Mouse (Mus musculus) megakaryocyte, embryonic 14.5 days (primary cell): ENCODE data around the gene Slc39a11.

ENCODE experiments used
- FLI1 ChIP-seq: IDR thresholded peaks from 2 replicates; pipeline ENCODE4 v1.6.1; 2012; ENCODE audit warnings: low read length, inconsistent platforms, mixed read lengths
- GATA1 ChIP-seq: IDR thresholded peaks from 3 replicates; pipeline ENCODE4 v1.6.1; 2012; ENCODE audit warnings: mixed read lengths, low read length, inconsistent platforms, borderline replicate concordance

GRCm38 (mm10) chr11:113654105-113654504, 4.2 kb upstream of the Slc39a11 start:
- no peak for TF ChIP-seq GATA1
- TF ChIP-seq FLI1 = no peak
